Mouse (Mus musculus): ENCODE results near the gene Zfp558. TPM values are rescaled to one million over a fixed set of nuclear protein-coding genes. Genes with fewer than 3 reads are reported as not detected.
"Not testable (repeated sequence)": the region's sequence is repeated elsewhere in the genome, so short reads cannot be mapped to it uniquely, and the experiment has no call there.

The Zfp558 gene
- polyA plus RNA-seq (2015; fragmentation: Nextera tagmentation; extraction: Ambion mirVana): 3.4 and 4.7 TPM in 2 replicates

- Histone ChIP-seq H3K9me3 (no peaks in the 10 kb centered on the region), H3K4me1 (no peaks in the 10 kb centered on the region), H3K27ac (no peak within 1 kb of the TSS), H3K9ac (no peak within 1 kb of the TSS), H3K36me3 (no peaks in the 10 kb centered on the region), H3K4me3 (replicated peaks) (no peak within 1 kb of the TSS), H3K27me3 (replicated peaks) (no peaks in the 10 kb centered on the region), H3K4me2 (no peak within 1 kb of the TSS)
- 74% methylated on average over 3 of the region's 3 CpGs for WGBS
- ATAC-seq (ENCODE audit: insufficient read depth, low FRiP score, low read depth): no peak
Measured at GRCm38 (mm10) chr9:18478168-18478567, at the start of gene Zfp558, which contains the start of gene Mbd3l1. Zfp558 (minus strand) TSS chr9:18478268. Mbd3l1 (plus strand) TSS chr9:18478359.

GRCm38 (mm10) chr9:18508098-18508497, 30.0 kb upstream of the Zfp558 start:
- H3K4me2 ChIP-seq: no peak overlapping the region
- H3K4me3 ChIP-seq (replicated peaks): no peak overlapping the region
- no peaks in the 10 kb centered on the region for H3K36me3 ChIP-seq
- no peaks in the 10 kb centered on the region for H3K27me3 ChIP-seq (replicated peaks)
- no peaks in the 10 kb centered on the region for H3K4me1 ChIP-seq
- no peak for ATAC-seq (ENCODE audit: insufficient read depth, low FRiP score, low read depth)
- no peaks in the 10 kb centered on the region for H3K9me3 ChIP-seq
- H3K27ac ChIP-seq: no peak overlapping the region
- WGBS: 51% methylated on average over 2 of the region's 2 CpGs
- no peak overlapping the region for H3K9ac ChIP-seq

- Histone ChIP-seq H3K4me3 (replicated peaks) (peak overlapping the region; percentile 64), H3K27me3 (replicated peaks) (no peaks in the 10 kb centered on the region), H3K9ac (peak overlapping the region; percentile 37; the same call in 1 of the 2 replicates), H3K36me3 (no peaks in the 10 kb centered on the region), H3K9me3 (no peaks in the 10 kb centered on the region), H3K27ac (peak overlapping the region; percentile 87), H3K4me2 (peak overlapping the region; percentile 72), H3K4me1 (no peaks in the 10 kb centered on the region)
- peak; percentile 97 for ATAC-seq (ENCODE audit: insufficient read depth, low FRiP score, low read depth)
- 4% methylated on average over 39 of the region's 39 CpGs for WGBS
Measured at GRCm38 (mm10) chr9:18473324-18474128, 4.5 kb downstream of the Zfp558 start.

GRCm38 (mm10) chr9:18468005-18468404, 10.1 kb downstream of the Zfp558 start:
- no peaks in the 10 kb centered on the region for H3K9me3 ChIP-seq
- 77% methylated on average over 3 of the region's 3 CpGs for WGBS
- no peak overlapping the region for H3K4me2 ChIP-seq
- H3K27me3 ChIP-seq (replicated peaks): no peaks in the 10 kb centered on the region
- H3K4me1 ChIP-seq: no peaks in the 10 kb centered on the region
- no peak overlapping the region for H3K27ac ChIP-seq
- H3K9ac ChIP-seq: no peak overlapping the region
- ATAC-seq (ENCODE audit: insufficient read depth, low FRiP score, low read depth): no peak
- H3K36me3 ChIP-seq: 0 out of 2 replicates have a peak, but pooled peaks cover 6% of the 10 kb centered on the region
- no peak overlapping the region for H3K4me3 ChIP-seq (replicated peaks)

GRCm38 (mm10) chr9:18467350-18467749, 10.7 kb downstream of the Zfp558 start:
- Histone ChIP-seq H3K9ac (no peak overlapping the region), H3K27ac (no peak overlapping the region), H3K27me3 (replicated peaks) (no peaks in the 10 kb centered on the region), H3K4me3 (replicated peaks) (no peak overlapping the region), H3K9me3 (no peaks in the 10 kb centered on the region), H3K4me2 (no peak overlapping the region), H3K4me1 (no peaks in the 10 kb centered on the region), H3K36me3 (0 out of 2 replicates have a peak, but pooled peaks cover 6% of the 10 kb centered on the region)
- 78% methylated on average over 3 of the region's 3 CpGs for WGBS
- no peak for ATAC-seq (ENCODE audit: insufficient read depth, low FRiP score, low read depth)

GRCm38 (mm10) chr9:18456520-18456919, 21.5 kb downstream of the Zfp558 start:
- Histone ChIP-seq H3K4me1 (no peaks in the 10 kb centered on the region), H3K27ac (no peak overlapping the region), H3K4me2 (no peak overlapping the region), H3K36me3 (peaks cover 16% of the 10 kb centered on the region), H3K4me3 (replicated peaks) (no peak overlapping the region), H3K9me3 (no peaks in the 10 kb centered on the region), H3K27me3 (replicated peaks) (no peaks in the 10 kb centered on the region), H3K9ac (no peak overlapping the region)
- no peak for ATAC-seq (ENCODE audit: insufficient read depth, low FRiP score, low read depth)
- 90% methylated on average over 4 of the region's 4 CpGs for WGBS

GRCm38 (mm10) chr9:18431687-18432086, 46.4 kb downstream of the Zfp558 start:
- Histone ChIP-seq H3K9me3 (no peaks in the 10 kb centered on the region), H3K9ac (no peak overlapping the region), H3K27me3 (replicated peaks) (no peaks in the 10 kb centered on the region), H3K4me1 (no peaks in the 10 kb centered on the region), H3K36me3 (no peaks in the 10 kb centered on the region), H3K4me2 (no peak overlapping the region), H3K27ac (no peak overlapping the region), H3K4me3 (replicated peaks) (no peak overlapping the region)
- ATAC-seq (ENCODE audit: insufficient read depth, low FRiP score, low read depth): no peak
- WGBS: 72% methylated on average over 10 of the region's 10 CpGs

- Histone ChIP-seq H3K9me3 (no peaks in the 10 kb centered on the region), H3K27ac (no peak within 1 kb of the TSS), H3K4me2 (no peak within 1 kb of the TSS), H3K27me3 (replicated peaks) (no peaks in the 10 kb centered on the region), H3K4me1 (no peaks in the 10 kb centered on the region), H3K4me3 (replicated peaks) (no peak within 1 kb of the TSS), H3K36me3 (no peaks in the 10 kb centered on the region), H3K9ac (no peak within 1 kb of the TSS)
- ATAC-seq (ENCODE audit: insufficient read depth, low FRiP score, low read depth): no peak
Measured at GRCm38 (mm10) chr9:18430354-18430753, 47.7 kb downstream of the Zfp558 start, which contains the start of gene Mbd3l2. Mbd3l2 (plus strand) TSS chr9:18430654.

- not testable (repeated sequence) for H3K4me2 ChIP-seq; H3K36me3 ChIP-seq; H3K27me3 ChIP-seq (replicated peaks); H3K4me3 ChIP-seq (replicated peaks); H3K4me1 ChIP-seq; H3K9ac ChIP-seq; ATAC-seq (ENCODE audit: insufficient read depth, low FRiP score, low read depth); H3K27ac ChIP-seq; H3K9me3 ChIP-seq
- 83% methylated on average over 4 of the region's 4 CpGs for WGBS
Measured at GRCm38 (mm10) chr9:18412371-18412770, 65.7 kb downstream of the Zfp558 start.

Small RNA genes within 50 kb of the gene (microRNA-seq; reads per million reads assigned to microRNA genes)
- not detected for gene Gm22854

Other genes with a start within 250 kb of the Zfp558 start
- gene Chordc1, start 186.1 kb downstream of the Zfp558 start, polyA plus RNA-seq (2015; fragmentation: Nextera tagmentation; extraction: Ambion mirVana): 98.3 and 98.8 TPM in 2 replicates
- 3.9 and 4.3 TPM in 2 replicates for gene Naalad2, start 75.3 kb downstream of the Zfp558 start, polyA plus RNA-seq (2015; fragmentation: Nextera tagmentation; extraction: Ambion mirVana)
- gene Ubtfl1, start 73.8 kb downstream of the Zfp558 start, polyA plus RNA-seq (2015; fragmentation: Nextera tagmentation; extraction: Ambion mirVana): not detected in 2 replicates
- not detected in 2 replicates for gene Mbd3l2, start 47.6 kb downstream of the Zfp558 start, polyA plus RNA-seq (2015; fragmentation: Nextera tagmentation; extraction: Ambion mirVana)
- gene Mbd3l1, start 91 bp upstream of the Zfp558 start, polyA plus RNA-seq (2015; fragmentation: Nextera tagmentation; extraction: Ambion mirVana): not detected in 2 replicates
- 2.5 and 3.7 TPM in 2 replicates for gene Muc16, start 196.3 kb upstream of the Zfp558 start, polyA plus RNA-seq (2015; fragmentation: Nextera tagmentation; extraction: Ambion mirVana)

Measured in stomach, embryonic 15.5 days (tissue).